Mouse (Mus musculus) ovary, adult 2 months (tissue): Measurements from ENCODE around the gene Pbdc1. TPM values are rescaled to one million over a fixed set of nuclear protein-coding genes. Genes with fewer than 3 reads are reported as not detected.

Experiments
- polyA plus RNA-seq: library from polyadenylated mRNA; depleted of rRNA; stranded (reverse); fragments of >200 nt; gene quantifications from 2 replicates; pipeline ENCODE4 v1.2.3, GENCODE M21; 2012; rRNA removed

The Pbdc1 gene
- polyA plus RNA-seq, result 5.1 and 9.0 TPM in 2 replicates

DNA sequence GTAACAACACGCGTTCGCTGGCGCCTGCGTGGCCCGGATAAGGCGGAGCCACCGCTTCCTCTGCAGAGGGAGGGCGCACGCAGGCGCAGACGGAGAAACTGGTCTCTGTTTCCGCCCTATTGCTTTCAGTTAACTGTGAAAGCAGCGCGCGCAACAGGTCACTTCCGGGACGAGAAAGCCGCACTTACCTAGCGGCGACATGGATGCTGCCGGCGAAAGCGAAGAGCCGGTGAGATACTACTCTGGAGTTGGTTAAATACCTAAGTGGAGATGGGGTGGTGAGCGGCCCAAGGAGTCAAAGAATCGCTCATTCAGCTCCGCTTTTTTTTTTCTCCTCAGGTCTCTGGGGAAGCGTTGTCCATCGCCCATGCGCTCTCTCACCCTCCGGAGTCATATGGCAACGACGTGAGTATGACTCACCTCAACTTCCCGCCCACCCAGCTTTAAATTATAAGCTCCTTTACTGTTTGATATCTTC, at the start of gene Pbdc1:
Gene Pbdc1, plus strand, starts transcription at position 142 of the 478 bp plus-strand sequence.

DNA sequence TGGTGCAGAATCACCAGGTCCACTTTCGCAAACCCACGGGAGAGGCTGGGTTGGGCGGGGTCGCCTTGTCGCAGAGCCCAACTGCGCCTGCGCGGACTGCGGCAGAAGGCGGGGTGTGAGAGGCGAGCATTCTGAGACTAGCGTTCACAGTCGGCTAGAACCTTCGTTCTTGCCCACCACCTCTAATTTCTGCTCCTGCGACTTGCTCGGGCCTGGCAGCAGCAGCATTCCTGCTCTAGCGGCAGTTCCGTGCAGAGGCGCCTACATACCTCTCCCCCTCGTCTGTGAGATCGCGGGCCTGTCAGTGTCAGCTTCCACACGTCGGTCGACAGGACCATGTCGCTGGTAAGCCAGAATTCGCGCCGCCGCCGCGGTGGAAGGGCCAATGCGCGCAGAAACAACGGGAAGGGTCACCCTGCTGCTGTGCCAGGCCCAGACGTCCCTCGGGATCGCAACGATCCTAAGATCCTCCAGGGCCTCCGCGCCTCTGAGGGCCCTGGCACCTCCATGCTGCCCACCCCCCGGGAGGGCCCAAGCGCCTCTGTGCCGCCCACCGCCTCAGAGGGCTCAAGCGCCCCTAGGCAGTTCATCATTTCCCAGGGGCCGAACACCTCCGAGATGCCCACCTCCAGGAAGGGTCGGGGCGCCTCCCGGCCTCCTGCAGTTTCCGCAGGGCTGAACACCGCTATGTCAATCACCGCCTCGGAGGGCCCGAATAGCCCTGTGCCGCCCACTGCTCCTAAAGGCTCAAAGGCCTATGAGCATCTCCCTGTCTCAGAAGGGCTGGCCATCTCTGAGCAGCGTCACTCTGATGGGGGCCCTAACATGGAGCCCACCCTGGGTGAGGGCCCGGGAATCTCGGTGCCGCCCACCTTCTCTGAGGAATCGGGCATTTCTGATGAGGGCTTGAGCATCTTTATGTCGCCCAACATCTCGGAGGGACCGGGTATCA, 41.0 kb downstream of the Pbdc1 start, which contains the start of gene Magee1:
Gene Magee1, plus strand, starts transcription at position 104 of the 952 bp plus-strand sequence.

Other genes with a start within 250 kb of the Pbdc1 start
- gene Magee2, start 222.5 kb upstream of the Pbdc1 start, polyA plus RNA-seq, result 0.35 and 0.44 TPM in 2 replicates
- gene Magee1, start 40.6 kb downstream of the Pbdc1 start, polyA plus RNA-seq, result 15.7 and 18.5 TPM in 2 replicates